Mouse (Mus musculus): ENCODE measurements at regions not wholly inside any gene's neighbourhood (a gene's known extent, or its start where the extent isn't known, plus 50 kb on each side); places are given as distances from the start of the nearest gene placed in this dataset.

- DNase-seq (ENCODE audit: extremely low spot score, low spot score), result no peak
Measured at GRCm38 (mm10) chr11:90981626-90982025, 293.5 kb upstream of the Tom1l1 start.

GRCm38 (mm10) chr11:90978234-90978633 is 290.1 kb upstream of the Tom1l1 start:
- DNase-seq (ENCODE audit: extremely low spot score, low spot score), result no peak

GRCm38 (mm10) chr11:90941076-90941475 is 252.9 kb upstream of the Tom1l1 start:
- DNase-seq (ENCODE audit: extremely low spot score, low spot score), result no peak

GRCm38 (mm10) chr11:90925738-90926137 is 237.6 kb upstream of the Tom1l1 start:
- DNase-seq (ENCODE audit: extremely low spot score, low spot score), result no peak

- DNase-seq (ENCODE audit: extremely low spot score, low spot score), result no peak
Measured at GRCm38 (mm10) chr11:90917782-90918181, 229.6 kb upstream of the Tom1l1 start.

GRCm38 (mm10) chr11:90894236-90894635 is 206.1 kb upstream of the Tom1l1 start:
- no peak for DNase-seq (ENCODE audit: extremely low spot score, low spot score)

GRCm38 (mm10) chr11:90873122-90873521 is 185.0 kb upstream of the Tom1l1 start:
- DNase-seq (ENCODE audit: extremely low spot score, low spot score), result no peak

- DNase-seq (ENCODE audit: extremely low spot score, low spot score), result no peak
Measured at GRCm38 (mm10) chr11:90871686-90872085, 183.5 kb upstream of the Tom1l1 start.

GRCm38 (mm10) chr11:90863981-90864760 is 176.0 kb upstream of the Tom1l1 start:
- no peak for DNase-seq (ENCODE audit: extremely low spot score, low spot score)

GRCm38 (mm10) chr11:90855731-90856130 is 167.6 kb upstream of the Tom1l1 start:
- DNase-seq (ENCODE audit: extremely low spot score, low spot score), result no peak

- DNase-seq (ENCODE audit: extremely low spot score, low spot score), result no peak
Measured at GRCm38 (mm10) chr11:90855324-90855723, 167.2 kb upstream of the Tom1l1 start.

GRCm38 (mm10) chr11:90851221-90851620 is 163.1 kb upstream of the Tom1l1 start:
- DNase-seq (ENCODE audit: extremely low spot score, low spot score), result no peak

GRCm38 (mm10) chr11:90844925-90845319 is 156.8 kb upstream of the Tom1l1 start:
- peak; percentile 16 for DNase-seq (ENCODE audit: extremely low spot score, low spot score)

GRCm38 (mm10) chr11:90844266-90844924 is 156.2 kb upstream of the Tom1l1 start:
- peak; percentile 13 for DNase-seq (ENCODE audit: extremely low spot score, low spot score)

- DNase-seq (ENCODE audit: extremely low spot score, low spot score), result no peak
Measured at GRCm38 (mm10) chr11:90838161-90838560, 150.0 kb upstream of the Tom1l1 start.

- DNase-seq (ENCODE audit: extremely low spot score, low spot score), result no peak
Measured at GRCm38 (mm10) chr11:90824761-90825160, 136.6 kb upstream of the Tom1l1 start.

- no peak for DNase-seq (ENCODE audit: extremely low spot score, low spot score)
Measured at GRCm38 (mm10) chr11:90816727-90817126, 128.6 kb upstream of the Tom1l1 start.

GRCm38 (mm10) chr11:90814471-90814870 is 126.3 kb upstream of the Tom1l1 start:
- no peak for DNase-seq (ENCODE audit: extremely low spot score, low spot score)

GRCm38 (mm10) chr11:90812971-90813370 is 124.8 kb upstream of the Tom1l1 start:
- DNase-seq (ENCODE audit: extremely low spot score, low spot score), result no peak

GRCm38 (mm10) chr11:90812530-90812929 is 124.4 kb upstream of the Tom1l1 start:
- no peak for DNase-seq (ENCODE audit: extremely low spot score, low spot score)

GRCm38 (mm10) chr11:90808443-90808842 is 120.3 kb upstream of the Tom1l1 start:
- DNase-seq (ENCODE audit: extremely low spot score, low spot score), result no peak

GRCm38 (mm10) chr11:90807343-90807742 is 119.2 kb upstream of the Tom1l1 start:
- no peak for DNase-seq (ENCODE audit: extremely low spot score, low spot score)
